Mouse (Mus musculus) C2C12 (cell line): Measurements from ENCODE around the gene Hinfp.

Source experiments
- CTCF ChIP-seq: IDR thresholded peaks from one replicate; pipeline ENCODE4 v1.5.1; 2011; ENCODE audit not compliant: control insufficient read depth, insufficient read depth, insufficient read length
- MAX ChIP-seq: IDR thresholded peaks from one replicate; pipeline ENCODE4 v1.6.1; 2011; ENCODE audit warnings: mild to moderate bottlenecking, control low read depth
- MYOG ChIP-seq: IDR thresholded peaks from one replicate; pipeline ENCODE4 v1.6.1; 2011; ENCODE audit not compliant: control insufficient read depth, insufficient read length; ENCODE audit errors: extremely low read depth

GRCm38 (mm10) chr9:44251314-44251713, 54.2 kb downstream of the Hinfp start, which contains the start of gene Pdzd3:
- no peak for TF ChIP-seq MYOG
- no peak for TF ChIP-seq CTCF
- no peak for TF ChIP-seq MAX
